Mouse (Mus musculus): ENCODE results near the gene Lmbr1l. TPM values are rescaled to one million over a fixed set of nuclear protein-coding genes. Genes with fewer than 3 reads are reported as not detected.

Gene Lmbr1l
- polyA plus RNA-seq, 1 experiment from 2014 or later, result 25.3 TPM

- Histone ChIP-seq H3K27ac (no peak overlapping the region), H3K4me1 (peaks cover 5% of the 10 kb centered on the region), H3K27me3 (ENCODE audit: poor library complexity, severe bottlenecking) (peaks cover 37% of the 10 kb centered on the region), H3K9me3 (no peaks in the 10 kb centered on the region), H3K36me3 (replicated peaks) (no peaks in the 10 kb centered on the region), H3K4me3 (no peak overlapping the region)
- 86% methylated on average over 7 of the region's 7 CpGs for WGBS
- no peak for DNase-seq (ENCODE audit: extremely low spot score, low spot score)
Measured at GRCm38 (mm10) chr15:98887526-98887925, 30.5 kb downstream of the Lmbr1l start.

GRCm38 (mm10) chr15:98886667-98887387 is 31.2 kb downstream of the Lmbr1l start:
- WGBS, result 80% methylated on average over 8 of the region's 8 CpGs
- Histone ChIP-seq H3K27me3 (ENCODE audit: poor library complexity, severe bottlenecking) (peaks cover 30% of the 10 kb centered on the region), H3K4me3 (no peak overlapping the region), H3K9me3 (no peaks in the 10 kb centered on the region), H3K4me1 (peaks cover 10% of the 10 kb centered on the region), H3K27ac (no peak overlapping the region), H3K36me3 (replicated peaks) (no peaks in the 10 kb centered on the region)
- DNase-seq (ENCODE audit: extremely low spot score, low spot score), result no peak

GRCm38 (mm10) chr15:98884106-98884505 is 33.9 kb downstream of the Lmbr1l start:
- DNase-seq (ENCODE audit: extremely low spot score, low spot score), result no peak
- Histone ChIP-seq H3K9me3 (no peaks in the 10 kb centered on the region), H3K4me1 (peaks cover 29% of the 10 kb centered on the region), H3K36me3 (replicated peaks) (peaks cover 6% of the 10 kb centered on the region), H3K4me3 (no peak overlapping the region), H3K27me3 (ENCODE audit: poor library complexity, severe bottlenecking) (peaks cover 12% of the 10 kb centered on the region), H3K27ac (no peak overlapping the region)
- 74% methylated on average over 1 of the region's 1 CpGs for WGBS

GRCm38 (mm10) chr15:98883661-98884060 is 34.4 kb downstream of the Lmbr1l start:
- Histone ChIP-seq H3K9me3 (no peaks in the 10 kb centered on the region), H3K4me1 (peaks cover 31% of the 10 kb centered on the region), H3K27ac (no peak overlapping the region), H3K4me3 (no peak overlapping the region), H3K27me3 (ENCODE audit: poor library complexity, severe bottlenecking) (peaks cover 8% of the 10 kb centered on the region), H3K36me3 (replicated peaks) (peaks cover 10% of the 10 kb centered on the region)
- no peak for DNase-seq (ENCODE audit: extremely low spot score, low spot score)

- 2% methylated on average over 5 of the region's 5 CpGs for WGBS
- DNase-seq (ENCODE audit: extremely low spot score, low spot score), result no peak
- H3K27me3 ChIP-seq (ENCODE audit: poor library complexity, severe bottlenecking), result no peaks in the 10 kb centered on the region
- H3K36me3 ChIP-seq (replicated peaks), result peaks cover 17% of the 10 kb centered on the region
- peaks cover 31% of the 10 kb centered on the region for H3K4me1 ChIP-seq
- no peaks in the 10 kb centered on the region for H3K9me3 ChIP-seq
- H3K4me3 ChIP-seq, result peak overlapping the region; percentile 71
- peak overlapping the region; percentile 89 for H3K27ac ChIP-seq
Measured at GRCm38 (mm10) chr15:98881656-98882008, 36.4 kb downstream of the Lmbr1l start.

GRCm38 (mm10) chr15:98880978-98881655 is 36.9 kb downstream of the Lmbr1l start:
- Histone ChIP-seq H3K27ac (peak overlapping the region; percentile 89), H3K36me3 (replicated peaks) (peaks cover 17% of the 10 kb centered on the region), H3K9me3 (no peaks in the 10 kb centered on the region), H3K4me3 (peak overlapping the region; percentile 71), H3K4me1 (peaks cover 31% of the 10 kb centered on the region), H3K27me3 (ENCODE audit: poor library complexity, severe bottlenecking) (no peaks in the 10 kb centered on the region)
- peak; percentile 97 for DNase-seq (ENCODE audit: extremely low spot score, low spot score)
- WGBS, result under 1% methylated on average over 48 of the region's 48 CpGs

- Histone ChIP-seq H3K9me3 (no peaks in the 10 kb centered on the region), H3K36me3 (replicated peaks) (peaks cover 17% of the 10 kb centered on the region), H3K4me3 (no peak overlapping the region; the same call in 1 of the 2 replicates), H3K27ac (no peak overlapping the region), H3K4me1 (peaks cover 41% of the 10 kb centered on the region), H3K27me3 (ENCODE audit: poor library complexity, severe bottlenecking) (no peaks in the 10 kb centered on the region)
- 23% methylated on average over 3 of the region's 3 CpGs for WGBS
- peak; percentile 62 for DNase-seq (ENCODE audit: extremely low spot score, low spot score)
Measured at GRCm38 (mm10) chr15:98877331-98877730, 40.7 kb downstream of the Lmbr1l start.

GRCm38 (mm10) chr15:98871916-98872888 is 45.8 kb downstream of the Lmbr1l start:
- whole genome bisulfite sequencing, result 1% methylated on average over 51 of the region's 51 CpGs
- DNase-seq (ENCODE audit: extremely low spot score, low spot score), result peak; percentile 93

GRCm38 (mm10) chr15:98871070-98871915 is 46.7 kb downstream of the Lmbr1l start, which contains the start of gene Kmt2d:
TSS of gene Kmt2d (minus strand) at chr15:98871204.
- H3K4me1 ChIP-seq, result peaks cover 49% of the 10 kb centered on the region
- H3K27me3 ChIP-seq (ENCODE audit: poor library complexity, severe bottlenecking), result no peaks in the 10 kb centered on the region
- H3K27ac ChIP-seq, result peak within 1 kb of the TSS; percentile 100
- H3K9me3 ChIP-seq, result no peaks in the 10 kb centered on the region
- peak within 1 kb of the TSS; percentile 100 for H3K4me3 ChIP-seq
- DNase-seq (ENCODE audit: extremely low spot score, low spot score), result peak; percentile 35
- H3K36me3 ChIP-seq (replicated peaks), result peaks cover 19% of the 10 kb centered on the region
- under 1% methylated on average over 89 of the region's 94 CpGs for whole genome bisulfite sequencing

More at GRCm38 (mm10) chr15:98871916-98872888, 45.8 kb downstream of the Lmbr1l start:
- peaks cover 10% of the 10 kb centered on the region for H3K36me3 ChIP-seq (replicated peaks)
- H3K9me3 ChIP-seq, result no peaks in the 10 kb centered on the region
- peaks cover 46% of the 10 kb centered on the region for H3K4me1 ChIP-seq
- peak overlapping the region; percentile 100 for H3K27ac ChIP-seq
- H3K27me3 ChIP-seq (ENCODE audit: poor library complexity, severe bottlenecking), result no peaks in the 10 kb centered on the region
- H3K4me3 ChIP-seq, result peak overlapping the region; percentile 100

GRCm38 (mm10) chr15:98870179-98871069 is 47.6 kb downstream of the Lmbr1l start:
- Histone ChIP-seq H3K4me3 (peak overlapping the region; percentile 100), H3K36me3 (replicated peaks) (peaks cover 28% of the 10 kb centered on the region), H3K27ac (peak overlapping the region; percentile 100), H3K4me1 (peaks cover 49% of the 10 kb centered on the region), H3K9me3 (no peaks in the 10 kb centered on the region), H3K27me3 (ENCODE audit: poor library complexity, severe bottlenecking) (no peaks in the 10 kb centered on the region)
- under 1% methylated on average over 16 of the region's 16 CpGs for WGBS
- peak; percentile 35 for DNase-seq (ENCODE audit: extremely low spot score, low spot score)

Data from forebrain, embryonic 10.5 days (tissue).